Mouse (Mus musculus): Measurements from ENCODE around the gene Papss2.
A peak's percentile ranks its signal among the peaks of the same experiment; 100 is the strongest.

The Papss2 gene

GRCm38 (mm10) chr19:32713471-32713870 lies 117.9 kb downstream of the Papss2 start:
- no peak for DNase-seq

DNA sequence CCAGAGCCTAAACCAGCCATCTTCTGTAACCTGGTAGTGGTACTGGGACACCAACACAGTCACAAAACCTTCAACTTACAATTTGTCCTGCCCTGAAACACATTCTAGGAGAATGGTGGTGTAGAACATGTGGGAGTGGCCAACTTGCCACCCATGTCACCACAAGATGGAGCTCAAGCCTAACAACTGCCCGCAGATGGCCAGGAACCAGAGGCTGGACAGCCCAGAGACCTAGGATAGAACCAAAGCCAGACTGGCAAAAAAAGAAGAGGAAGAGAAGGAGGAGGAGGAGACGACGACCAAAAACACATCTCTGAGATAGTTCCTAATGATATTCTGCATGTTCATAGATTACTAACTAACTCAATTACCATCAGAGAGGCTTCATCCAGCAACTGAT lies 119.6 kb downstream of the Papss2 start:
- DNase-seq, result peak; percentile 74

GRCm38 (mm10) chr19:32715681-32716080 lies 120.1 kb downstream of the Papss2 start:
- no peak for DNase-seq

Data from thymus, postnatal 25 days (tissue).